11 mouse cellular contexts compared by ENCODE assay signal in the genomic region with DNA sequence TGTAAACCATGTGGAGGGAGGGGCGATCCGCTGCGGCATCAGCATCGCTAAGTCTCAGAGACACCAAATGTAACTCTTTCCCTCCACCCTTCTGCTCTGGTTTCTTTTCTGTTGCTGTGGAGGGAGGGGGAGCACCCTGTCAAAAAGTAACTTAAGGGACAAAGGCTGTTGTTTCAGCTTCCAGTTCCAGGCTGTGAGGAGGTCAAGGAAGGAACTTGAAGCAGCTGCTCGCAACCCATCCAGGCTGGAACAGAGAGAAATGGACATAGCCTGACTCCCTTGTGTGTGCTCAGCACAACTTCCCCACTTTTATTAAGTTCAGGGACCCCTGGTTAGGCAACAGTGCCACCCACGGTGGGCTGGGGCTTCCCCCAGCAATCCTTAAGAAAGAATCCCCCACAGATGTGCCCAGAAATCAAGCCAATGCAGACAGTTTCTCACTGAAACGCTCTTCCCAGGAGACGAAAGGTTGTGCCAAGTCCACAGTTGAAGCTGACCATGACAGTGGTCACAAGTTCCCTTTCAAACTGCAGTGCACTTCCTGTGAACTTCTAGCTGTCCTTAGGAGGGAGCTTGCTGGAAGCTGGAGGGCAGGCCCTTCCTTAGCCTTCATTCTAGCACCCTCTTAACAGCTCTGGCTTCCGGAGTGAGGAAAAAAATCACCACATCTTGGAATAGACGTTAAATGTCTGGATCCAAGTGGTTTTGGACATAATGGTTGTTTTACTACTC.
DNase-seq lines count a peak whose midpoint lies in the region; ATAC-seq and TF ChIP-seq lines count a peak whose summit lies in the region.
"Had no signal": no experiment of that assay in that cellular context is flagged by ENCODE, and none has a peak within 500 bp of the region (broad histone marks: within the 10 kb centered on the region; RNA-seq: fewer than 3 reads in every experiment).

No protein-coding gene starts in this region.

- H3K27ac ChIP-seq in heart, embryonic 11.5 days (ENCODE audit: low read depth, low read length): no peak overlapping the region
- peak overlapping the region; percentile 38; the same call in 1 of the 2 replicates for H3K27ac ChIP-seq in midbrain, embryonic 10.5 days (replicated peaks)
- H3K27ac ChIP-seq in midbrain, postnatal 0 days (ENCODE audit: low read depth, low read length): no peak overlapping the region
- H3K27ac ChIP-seq in kidney, embryonic 15.5 days: peak overlapping the region; percentile 49; the same call in 1 of the 2 replicates
- H3K27ac ChIP-seq in stomach, embryonic 15.5 days: no peak overlapping the region
- H3K27ac ChIP-seq: heart, adult 2 months had no signal

- DNase-seq in heart, adult 18-20 months: peak; percentile 11 to 36
- DNase-seq in midbrain, embryonic 10.5 days (ENCODE audit: low spot score): no peak
- no peak for DNase-seq in midbrain, postnatal 0 days (ENCODE audit: low spot score)
- DNase-seq in left cerebral cortex, postnatal 25 days (ENCODE audit: low spot score in 2 of 2): no peak
- DNase-seq in embryo, embryonic 10 days (ENCODE audit: low spot score): no peak
- DNase-seq: forebrain, postnatal 0 days had no signal

- H3K4me2 ChIP-seq in heart, embryonic 11.5 days: no peak overlapping the region
- H3K4me2 ChIP-seq in midbrain, postnatal 0 days (ENCODE audit: low read depth, low read length, poor library complexity, severe bottlenecking): no peak overlapping the region
- no peak overlapping the region for H3K4me2 ChIP-seq in kidney, embryonic 15.5 days
- H3K4me2 ChIP-seq in stomach, embryonic 15.5 days: no peak overlapping the region

- intact Hi-C loops in left cerebral cortex, postnatal 25 days (cut with DNase I): no loop called here

- 64% methylated on average over 10 of the region's 10 CpGs for WGBS in heart, embryonic 11.5 days (ENCODE audit: insufficient replicate concordance)
- 87% methylated on average over 10 of the region's 10 CpGs for WGBS in midbrain, embryonic 10.5 days
- WGBS in midbrain, postnatal 0 days: 77% methylated on average over 10 of the region's 10 CpGs
- WGBS in kidney, embryonic 15.5 days: 60% methylated on average over 10 of the region's 10 CpGs
- WGBS in stomach, embryonic 15.5 days: 40% methylated on average over 10 of the region's 10 CpGs

- H3K9me3 ChIP-seq in heart, embryonic 11.5 days (replicated peaks; ENCODE audit: control insufficient read depth, low read length): no peaks in the 10 kb centered on the region
- H3K9me3 ChIP-seq in midbrain, embryonic 10.5 days (replicated peaks): no peaks in the 10 kb centered on the region; the same call in 1 of the 2 replicates
- H3K9me3 ChIP-seq in midbrain, postnatal 0 days (ENCODE audit: low read length): no peaks in the 10 kb centered on the region
- no peaks in the 10 kb centered on the region for H3K9me3 ChIP-seq in kidney, embryonic 15.5 days (replicated peaks)
- H3K9me3 ChIP-seq in stomach, embryonic 15.5 days: no peaks in the 10 kb centered on the region

- no peak overlapping the region for H3K9ac ChIP-seq in heart, embryonic 11.5 days (ENCODE audit: low read depth, low read length)
- H3K9ac ChIP-seq in midbrain, postnatal 0 days (replicated peaks; ENCODE audit: low read length, poor library complexity, severe bottlenecking): no peak overlapping the region
- H3K9ac ChIP-seq in kidney, embryonic 15.5 days: no peak overlapping the region
- H3K9ac ChIP-seq in stomach, embryonic 15.5 days: no peak overlapping the region
- H3K9ac ChIP-seq: forebrain, postnatal 0 days had no signal

- no peaks in the 10 kb centered on the region for H3K27me3 ChIP-seq in heart, embryonic 11.5 days (ENCODE audit: control insufficient read depth, insufficient read depth, low read length)
- H3K27me3 ChIP-seq in midbrain, embryonic 10.5 days (ENCODE audit: low read depth, poor library complexity, severe bottlenecking): no peaks in the 10 kb centered on the region
- H3K27me3 ChIP-seq in midbrain, postnatal 0 days (ENCODE audit: insufficient read depth, low read length): no peaks in the 10 kb centered on the region
- no peaks in the 10 kb centered on the region for H3K27me3 ChIP-seq in kidney, embryonic 15.5 days
- no peaks in the 10 kb centered on the region for H3K27me3 ChIP-seq in stomach, embryonic 15.5 days (replicated peaks)

- ATAC-seq in heart, embryonic 11.5 days (replicated peaks; ENCODE audit: insufficient number of reproducible peaks, low FRiP score, low TSS enrichment): no peak
- ATAC-seq in midbrain, postnatal 0 days (ENCODE audit: low FRiP score): no peak
- ATAC-seq in kidney, embryonic 15.5 days (replicated peaks; ENCODE audit: low FRiP score): peak; percentile 64
- peak; percentile 39; the same call in 1 of the 2 replicates for ATAC-seq in stomach, embryonic 15.5 days (ENCODE audit: insufficient read depth, low FRiP score, low read depth)
- ATAC-seq: forebrain, postnatal 0 days; midbrain, embryonic 16.5 days had no signal

- H3K36me3 ChIP-seq in heart, embryonic 11.5 days (ENCODE audit: control insufficient read depth, insufficient read depth, low read length): no peaks in the 10 kb centered on the region
- no peaks in the 10 kb centered on the region for H3K36me3 ChIP-seq in midbrain, embryonic 10.5 days
- H3K36me3 ChIP-seq in midbrain, postnatal 0 days (ENCODE audit: insufficient read depth, low read length): 0 out of 2 replicates have a peak, but pooled peaks cover 3% of the 10 kb centered on the region
- no peaks in the 10 kb centered on the region for H3K36me3 ChIP-seq in kidney, embryonic 15.5 days
- no peaks in the 10 kb centered on the region for H3K36me3 ChIP-seq in stomach, embryonic 15.5 days

- no peak overlapping the region for H3K4me3 ChIP-seq in heart, embryonic 11.5 days (ENCODE audit: low read depth, low read length)
- H3K4me3 ChIP-seq in midbrain, embryonic 10.5 days: no peak overlapping the region
- no peak overlapping the region for H3K4me3 ChIP-seq in midbrain, postnatal 0 days (ENCODE audit: low read depth, low read length)
- no peak overlapping the region for H3K4me3 ChIP-seq in kidney, embryonic 15.5 days (replicated peaks)
- H3K4me3 ChIP-seq in stomach, embryonic 15.5 days (replicated peaks): no peak overlapping the region
- H3K4me3 ChIP-seq: heart, adult 2 months had no signal

- no peak for TF ChIP-seq CTCF in midbrain, postnatal 0 days (IDR thresholded peaks at IDR 0.05)

- peaks cover 3% of the 10 kb centered on the region; the same call in 1 of the 2 replicates for H3K4me1 ChIP-seq in heart, embryonic 11.5 days (ENCODE audit: control insufficient read depth, insufficient read depth, low read length)
- peaks cover 11% of the 10 kb centered on the region; the same call in 1 of the 2 replicates for H3K4me1 ChIP-seq in midbrain, embryonic 10.5 days
- H3K4me1 ChIP-seq in midbrain, postnatal 0 days (ENCODE audit: insufficient read depth, low read length): no peaks in the 10 kb centered on the region
- peaks cover 3% of the 10 kb centered on the region; the same call in 1 of the 2 replicates for H3K4me1 ChIP-seq in kidney, embryonic 15.5 days
- H3K4me1 ChIP-seq in stomach, embryonic 15.5 days: no peaks in the 10 kb centered on the region

Comparison
In these comparisons a context has a peak if more than half of its experiments do, and no peak if none do; other contexts are left out.
1. H3K27ac ChIP-seq: peak in midbrain, embryonic 10.5 days (single experiment) and kidney, embryonic 15.5 days (single experiment); none in heart, embryonic 11.5 days (single experiment), midbrain, postnatal 0 days (single experiment) and stomach, embryonic 15.5 days (single experiment).
2. DNase-seq: peak in heart, adult 18-20 months (2 of 2); none in midbrain, embryonic 10.5 days (single experiment), midbrain, postnatal 0 days (single experiment), left cerebral cortex, postnatal 25 days (0 of 2) and embryo, embryonic 10 days (single experiment).
3. ATAC-seq: peak in kidney, embryonic 15.5 days (single experiment) and stomach, embryonic 15.5 days (single experiment); none in heart, embryonic 11.5 days (single experiment) and midbrain, postnatal 0 days (single experiment).